Mouse (Mus musculus) heart, postnatal 0 days (tissue): ENCODE results near the gene Eif3g.

ENCODE experiments used
- CTCF ChIP-seq: IDR thresholded peaks from 2 replicates; pipeline ENCODE4 v1.5.1; 2016; ENCODE audit warnings: antibody characterized with exemption, control low read depth, low read depth
- EP300 ChIP-seq: IDR thresholded peaks from 2 replicates; pipeline ENCODE4 v1.6.1; 2016; ENCODE audit warnings: antibody characterized with exemption, low read depth

GRCm38 (mm10) chr9:20873521-20873920, 24.9 kb downstream of the Eif3g start:
- TF ChIP-seq CTCF, result no peak
- no peak for TF ChIP-seq EP300
